Mouse (Mus musculus) heart, postnatal 0 days (tissue): ENCODE results near the gene Ntm. TPM values are rescaled to one million over a fixed set of nuclear protein-coding genes. Genes with fewer than 3 reads are reported as not detected.
A peak's percentile ranks its signal among the peaks of the same experiment; 100 is the strongest.

Source experiments
- ATAC-seq: fragments of 200-750 bp; cut with Nextera tagmentation; 2 replicates; pipeline ENCODE4 v1.8.0; 2017; ENCODE audit warnings: low read depth, moderate number of reproducible peaks, moderate library complexity; ENCODE audit not compliant: insufficient read depth
- DNase-seq: peaks from one replicate; pipeline ENCODE4 v3.0.0-alpha.2; 2016; ENCODE audit warnings: low spot score
- H3K27ac ChIP-seq: fragments of 300-500 bp; sonication (generic); 2 replicates; pipeline ENCODE4 v1.5.1; 2014; ENCODE audit warnings: low read depth, mild to moderate bottlenecking
- H3K27me3 ChIP-seq: fragments of 300-500 bp; sonication (generic); 2 replicates; pipeline ENCODE4 v1.6.1; 2014; ENCODE audit warnings: low read length, mixed read lengths; ENCODE audit not compliant: control insufficient read depth, insufficient read depth
- H3K36me3 ChIP-seq: fragments of 300-500 bp; sonication (generic); replicated peaks from 2 replicates; pipeline ENCODE4 v1.6.1; 2014; ENCODE audit warnings: low read length, mixed read lengths; ENCODE audit not compliant: control insufficient read depth, insufficient read depth
- H3K4me1 ChIP-seq: fragments of 300-500 bp; sonication (generic); 2 replicates; pipeline ENCODE4 v1.6.1; 2014; ENCODE audit warnings: antibody characterized with exemption; ENCODE audit not compliant: control insufficient read depth, insufficient read depth
- H3K4me2 ChIP-seq: fragments of 300-500 bp; sonication (generic); 2 replicates; pipeline ENCODE4 v1.6.1; 2014; ENCODE audit warnings: low read depth, mild to moderate bottlenecking, low read length, moderate library complexity
- H3K4me3 ChIP-seq: fragments of 300-500 bp; sonication (generic); 2 replicates; pipeline ENCODE4 v1.5.1; 2014; ENCODE audit warnings: low read depth, low read length
- H3K9ac ChIP-seq: fragments of 300-500 bp; sonication (generic); replicated peaks from 2 replicates; pipeline ENCODE4 v1.6.1; 2014; ENCODE audit warnings: low read depth, low read length, mixed read lengths
- H3K9me3 ChIP-seq: fragments of 300-500 bp; sonication (generic); replicated peaks from 2 replicates; pipeline ENCODE4 v1.6.1; 2016; ENCODE audit warnings: low read length; ENCODE audit not compliant: control insufficient read depth
- CTCF ChIP-seq: IDR thresholded peaks from 2 replicates; pipeline ENCODE4 v1.5.1; 2016; ENCODE audit warnings: antibody characterized with exemption, control low read depth, low read depth
- EP300 ChIP-seq: IDR thresholded peaks from 2 replicates; pipeline ENCODE4 v1.6.1; 2016; ENCODE audit warnings: antibody characterized with exemption, low read depth
- WGBS: fragments of 180-500 bp; shearing (Covaris S2); extraction: QIAGEN DNeasy Blood & Tissue Kit; methylation state at CpG from one replicate; pipeline ENCODE4 v1.1.7; 2014; 5-methylcytosine and 5-hydroxymethylcytosine counted together
- polyA plus RNA-seq: library from polyadenylated mRNA; unstranded; fragments of >200 nt; fragmentation: Nextera tagmentation; extraction: Ambion mirVana; gene quantifications from 2 replicates; pipeline ENCODE4 v1.2.1, GENCODE M21; 2015
- total RNA-seq: library from RNA; depleted of rRNA; stranded (reverse); fragments of >200 nt; gene quantifications from 2 replicates; pipeline ENCODE4 v1.2.3, GENCODE M21; 2014; ENCODE audit warnings: low replicate concordance

Gene Ntm
- total and polyA plus RNA-seq, 2 experiments from 2014 or later, result 7.1 to 8.8 TPM

DNA sequence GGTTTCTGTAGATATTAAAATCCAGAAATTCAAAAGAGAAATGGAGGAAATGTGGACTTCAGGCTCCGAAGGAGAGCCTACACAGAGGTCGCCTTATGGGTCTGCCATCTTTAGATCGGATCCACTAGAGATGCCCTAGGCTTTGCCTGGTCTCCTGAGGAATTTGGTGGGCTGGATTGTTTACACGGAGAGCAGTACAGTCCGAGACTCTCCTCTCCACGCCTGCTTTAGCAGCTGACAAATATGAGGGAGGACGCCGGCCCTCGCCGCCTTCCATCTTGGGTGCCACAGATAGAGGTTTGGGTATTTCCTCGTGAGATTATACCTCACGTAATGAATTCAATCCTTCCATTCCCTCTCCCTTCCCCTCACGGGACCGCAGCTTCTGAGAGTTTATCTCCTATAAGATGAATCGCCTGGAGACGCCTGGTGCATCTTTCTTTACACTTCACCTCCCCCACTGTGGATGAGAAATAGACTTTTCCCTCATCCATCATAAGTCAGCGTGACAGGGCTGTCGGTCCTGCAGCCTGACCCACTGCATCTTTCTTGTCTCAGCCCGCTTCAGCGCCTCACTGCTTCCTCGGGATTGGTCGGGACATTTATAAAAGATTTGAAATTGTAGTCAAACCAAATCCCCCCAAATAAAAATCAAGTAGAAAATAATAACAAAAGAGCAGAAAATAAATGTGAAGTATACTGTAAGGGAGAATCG lies 191.7 kb downstream of the Ntm start:
- no peak overlapping the region for H3K9ac ChIP-seq
- H3K4me3 ChIP-seq, result no peak overlapping the region
- ATAC-seq (no peak), DNase-seq (no peak)
- H3K4me1 ChIP-seq, result no peaks in the 10 kb centered on the region; the same call in 1 of the 2 replicates
- TF ChIP-seq CTCF (no peak), EP300 (no peak)
- H3K36me3 ChIP-seq, result no peaks in the 10 kb centered on the region
- WGBS, result 53% methylated on average over 23 of the region's 23 CpGs
- peak overlapping the region; percentile 21; the same call in 1 of the 2 replicates for H3K4me2 ChIP-seq
- H3K27ac ChIP-seq, result no peak overlapping the region
- no peaks in the 10 kb centered on the region for H3K9me3 ChIP-seq
- H3K27me3 ChIP-seq, result no peaks in the 10 kb centered on the region

DNA sequence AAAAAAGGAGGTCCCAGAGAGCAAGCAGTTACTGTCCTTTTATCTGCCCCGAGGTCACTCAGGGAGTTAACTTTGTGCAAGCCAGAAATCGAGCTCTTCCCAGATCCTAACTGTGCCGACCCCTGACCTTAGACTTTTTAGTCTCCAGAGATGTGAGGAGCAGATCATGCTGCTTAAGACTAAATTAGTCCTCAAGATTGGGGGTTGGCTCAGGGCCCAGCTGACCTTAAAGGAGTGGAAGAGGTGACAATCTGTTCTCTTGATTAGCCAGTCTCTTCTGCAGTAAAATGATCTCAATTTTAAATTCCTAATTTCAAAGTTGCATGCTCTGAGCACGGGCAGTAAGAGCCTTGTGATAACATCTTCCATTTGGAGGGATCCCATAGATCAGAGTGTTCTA lies 193.6 kb downstream of the Ntm start:
- WGBS, result 47% methylated on average over 4 of the region's 4 CpGs
- DNase-seq (no peak), ATAC-seq (no peak)
- Histone ChIP-seq H3K4me1 (no peaks in the 10 kb centered on the region; the same call in 1 of the 2 replicates), H3K9me3 (no peaks in the 10 kb centered on the region), H3K27me3 (no peaks in the 10 kb centered on the region), H3K4me3 (no peak overlapping the region), H3K27ac (no peak overlapping the region), H3K4me2 (no peak overlapping the region), H3K9ac (no peak overlapping the region), H3K36me3 (no peaks in the 10 kb centered on the region)
- TF ChIP-seq EP300, result no peak
- TF ChIP-seq CTCF, result no peak

DNA sequence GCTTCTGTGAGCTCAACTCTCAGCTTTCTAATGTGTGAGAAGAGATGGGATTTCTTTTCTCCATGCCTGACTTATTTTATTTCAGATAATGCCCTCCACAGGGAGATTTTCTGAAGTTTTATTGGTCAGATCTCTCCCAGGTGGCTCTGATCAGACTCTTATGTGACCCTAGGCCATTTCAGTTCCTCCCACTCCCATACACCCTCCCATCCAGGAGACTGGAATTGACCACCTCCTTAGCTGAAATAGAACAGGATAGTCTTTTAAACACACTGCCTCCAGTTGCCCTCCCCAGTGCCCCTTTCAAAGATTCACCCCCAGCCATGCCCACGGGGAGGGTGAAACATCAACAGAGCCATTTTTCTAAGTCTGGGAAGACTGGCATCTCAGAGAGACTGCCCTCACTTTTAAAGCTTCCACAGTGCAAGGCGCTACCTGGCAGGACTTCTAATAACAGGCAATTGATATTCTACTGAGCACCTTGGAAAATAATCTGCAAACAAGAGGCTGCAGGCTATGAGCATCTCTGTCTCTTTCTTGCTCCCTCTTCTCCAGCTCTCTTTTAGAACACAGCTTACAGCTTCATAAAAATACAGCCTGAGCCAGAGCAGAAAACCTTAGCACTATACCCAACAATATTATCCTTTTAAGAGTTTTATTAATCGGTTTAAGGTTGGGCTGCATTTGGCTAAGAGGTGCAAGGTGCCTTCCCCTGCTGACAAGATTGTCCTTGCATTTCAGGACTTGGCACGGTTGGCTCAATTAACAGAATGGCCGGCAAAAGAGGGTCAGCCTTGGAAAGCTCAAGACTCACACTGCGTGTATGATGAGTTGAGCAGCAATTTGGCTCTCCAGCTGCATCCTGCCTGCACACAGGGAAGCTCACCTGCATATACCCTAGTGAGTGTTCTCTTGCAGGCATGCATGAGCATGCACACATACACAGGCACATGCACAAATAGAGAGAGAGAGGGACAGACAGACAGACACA lies 196.7 kb downstream of the Ntm start:
- Histone ChIP-seq H3K9me3 (no peaks in the 10 kb centered on the region), H3K4me1 (no peaks in the 10 kb centered on the region; the same call in 1 of the 2 replicates), H3K4me3 (no peak overlapping the region), H3K27ac (no peak overlapping the region), H3K4me2 (no peak overlapping the region), H3K36me3 (no peaks in the 10 kb centered on the region), H3K27me3 (no peaks in the 10 kb centered on the region), H3K9ac (no peak overlapping the region)
- ATAC-seq (no peak), DNase-seq (no peak)
- no peak for TF ChIP-seq CTCF
- TF ChIP-seq EP300, result no peak
- WGBS, result 70% methylated on average over 6 of the region's 6 CpGs

DNA sequence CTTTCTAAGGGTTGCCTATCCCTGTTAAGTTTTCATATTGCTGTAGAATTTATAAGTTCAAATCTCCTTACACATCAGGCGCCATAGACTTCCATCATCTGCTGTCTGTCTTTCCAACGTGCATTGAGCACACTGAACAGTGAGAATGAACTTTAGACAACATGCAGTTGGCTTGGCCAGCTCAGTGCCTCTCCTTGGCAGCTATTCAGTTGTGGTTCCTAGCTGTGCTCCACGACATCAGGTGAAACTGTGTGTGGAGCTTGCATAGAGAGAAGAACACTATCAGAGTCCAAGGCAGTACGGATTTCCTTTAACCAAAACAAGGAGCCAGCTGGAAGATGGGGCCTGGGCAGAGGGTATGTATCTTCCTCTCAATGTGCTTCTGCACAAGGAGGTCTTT lies 199.6 kb downstream of the Ntm start:
- Histone ChIP-seq H3K9ac (no peak overlapping the region), H3K27me3 (no peaks in the 10 kb centered on the region), H3K4me1 (no peaks in the 10 kb centered on the region), H3K4me2 (no peak overlapping the region), H3K4me3 (no peak overlapping the region), H3K36me3 (no peaks in the 10 kb centered on the region), H3K9me3 (no peaks in the 10 kb centered on the region), H3K27ac (no peak overlapping the region)
- WGBS, result 69% methylated on average over 4 of the region's 4 CpGs
- ATAC-seq (no peak), DNase-seq (no peak)
- no peak for TF ChIP-seq EP300
- no peak for TF ChIP-seq CTCF

DNA sequence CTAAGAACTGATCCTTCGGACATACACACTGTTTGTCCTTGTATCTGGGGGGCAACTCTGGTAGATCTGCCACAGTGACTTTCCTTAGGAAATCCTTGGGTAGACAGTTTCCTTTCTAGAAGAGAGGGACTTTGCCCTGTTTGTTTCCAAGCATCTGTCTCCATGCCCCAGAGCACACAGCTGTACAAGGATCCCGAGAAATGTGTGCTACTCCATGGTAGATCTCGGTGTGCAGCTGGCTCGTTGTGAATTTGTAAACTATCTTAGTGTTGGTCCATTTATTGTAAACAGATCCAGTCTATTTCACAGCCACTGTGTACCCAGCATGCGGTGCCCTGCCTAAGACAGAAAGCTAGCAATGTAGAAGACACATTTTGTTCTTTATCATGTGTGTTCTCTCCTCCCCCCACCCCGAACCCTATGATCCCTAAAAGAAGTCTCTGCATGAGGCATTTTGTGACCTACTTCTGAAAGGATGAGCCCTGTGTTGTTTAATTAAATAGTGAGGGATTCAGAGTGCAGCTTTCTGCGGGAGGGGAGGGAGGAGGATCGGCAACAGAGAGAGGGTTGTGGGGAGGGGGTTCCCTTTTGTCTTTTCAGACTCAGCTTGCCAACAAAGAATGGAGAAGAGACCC lies 200.9 kb downstream of the Ntm start:
- no peaks in the 10 kb centered on the region for H3K36me3 ChIP-seq
- WGBS, result 74% methylated on average over 8 of the region's 8 CpGs
- DNase-seq, result no peak
- TF ChIP-seq CTCF, result no peak
- no peak for TF ChIP-seq EP300
- H3K9me3 ChIP-seq, result no peaks in the 10 kb centered on the region
- H3K27me3 ChIP-seq, result no peaks in the 10 kb centered on the region
- H3K4me1 ChIP-seq, result no peaks in the 10 kb centered on the region
- no peak overlapping the region for H3K4me3 ChIP-seq
- H3K27ac ChIP-seq, result no peak overlapping the region
- no peak for ATAC-seq
- no peak overlapping the region for H3K9ac ChIP-seq
- H3K4me2 ChIP-seq, result no peak overlapping the region
